Mouse (Mus musculus): ENCODE results near the gene Sdc4.

Gene Sdc4

DNA sequence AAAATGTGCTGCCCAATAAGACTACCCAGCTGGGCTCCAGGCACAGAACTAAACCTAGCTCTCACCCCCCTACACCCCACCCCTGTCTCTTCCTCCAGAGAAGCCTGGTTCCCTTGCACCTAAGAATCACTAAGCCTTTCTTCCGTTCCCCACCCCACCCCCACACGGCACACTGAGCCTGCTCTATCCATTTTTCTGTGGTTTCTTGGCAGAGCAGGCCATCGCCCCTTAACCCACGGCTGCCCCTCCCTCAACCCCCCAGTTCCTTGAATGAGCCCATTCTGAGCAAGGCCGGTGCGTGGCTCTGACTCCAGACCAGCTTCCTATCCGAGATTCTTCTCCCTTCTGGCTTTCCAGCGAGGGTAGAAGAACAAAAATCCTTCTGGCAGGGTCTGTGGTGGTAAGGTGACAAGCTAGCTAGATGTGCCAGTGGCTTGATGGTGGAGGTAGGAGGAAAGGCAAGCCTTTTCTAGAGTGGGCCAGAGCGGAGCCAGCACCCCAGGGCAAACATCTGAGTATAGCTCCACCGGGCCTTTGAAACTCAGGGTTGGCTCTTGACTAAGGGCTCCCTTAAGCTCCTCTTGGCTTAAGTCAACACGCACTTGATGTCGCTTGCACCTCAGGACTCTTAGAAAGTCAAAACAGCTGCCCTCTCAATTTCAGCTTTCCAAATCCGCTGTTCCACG, 40.1 kb downstream of the Sdc4 start:
- DNase-seq (ENCODE audit: low spot score in 2 of 2), result peak; percentile 71 to 80

DNA sequence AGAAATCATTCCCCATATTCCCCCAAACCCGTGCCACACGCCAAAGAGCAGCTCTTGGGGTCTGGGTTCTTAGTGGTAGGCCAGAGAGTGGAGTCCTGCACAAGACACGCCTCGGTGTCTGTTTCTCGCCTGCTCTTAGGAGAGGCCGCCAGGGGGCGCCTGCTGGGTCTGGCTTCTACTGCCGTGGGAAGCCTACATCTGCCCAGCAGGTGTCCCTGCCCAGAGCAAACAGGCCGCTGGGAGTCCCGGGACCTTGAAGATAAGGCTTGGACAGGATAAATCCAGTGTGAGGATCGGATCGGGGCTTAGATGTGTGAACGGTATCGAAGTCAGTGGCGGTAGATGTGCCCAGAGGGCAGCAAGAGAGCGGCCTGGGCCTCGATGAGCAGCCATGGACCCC, 40.8 kb downstream of the Sdc4 start, which contains the start of gene Rbpjl:
Gene Rbpjl, plus strand, starts transcription at position 236 of the 400 bp plus-strand sequence.
- peak; percentile 69 to 81 for DNase-seq (ENCODE audit: low spot score in 2 of 2)

DNA sequence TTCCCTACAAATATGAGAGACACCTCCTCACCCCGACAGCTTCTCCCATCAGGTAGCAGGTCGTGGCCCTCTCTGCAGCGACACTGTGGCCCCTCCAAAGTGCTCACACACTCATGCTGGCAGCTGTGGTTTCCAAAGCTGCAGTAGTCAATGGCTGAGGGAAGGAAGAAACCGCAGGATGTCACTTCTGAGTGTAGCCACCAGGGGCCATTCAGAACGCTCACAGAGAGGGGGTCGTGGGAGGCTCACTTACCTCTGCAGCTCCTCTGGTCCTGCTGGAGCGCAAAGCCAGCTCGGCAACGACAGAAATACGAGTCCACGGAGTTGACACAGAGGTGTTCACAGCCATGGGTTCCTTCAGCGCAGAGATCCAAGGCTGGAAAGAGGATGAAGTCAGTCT, 46.8 kb downstream of the Sdc4 start:
- no peak for DNase-seq (ENCODE audit: low spot score in 2 of 2)

DNA sequence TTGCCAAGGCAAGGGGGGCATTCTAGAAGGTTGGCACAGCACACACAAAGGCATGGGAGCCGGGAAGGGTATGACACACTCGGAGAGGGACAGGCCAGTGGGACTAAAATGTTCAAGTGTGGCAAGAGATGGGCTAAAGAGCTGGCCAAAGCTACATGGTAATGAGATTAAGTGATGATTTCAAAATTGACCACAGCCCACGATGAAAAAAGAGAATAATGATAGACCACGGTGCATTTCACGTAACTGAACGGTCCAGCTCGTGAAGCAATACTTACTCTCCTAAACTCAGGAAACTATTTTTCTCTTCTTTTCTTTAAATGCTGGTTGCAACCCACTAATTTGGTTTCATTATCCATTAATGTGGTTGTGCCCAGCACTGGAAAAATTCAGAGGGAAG, 47.6 kb downstream of the Sdc4 start:
- DNase-seq (ENCODE audit: low spot score in 2 of 2), result no peak

DNA sequence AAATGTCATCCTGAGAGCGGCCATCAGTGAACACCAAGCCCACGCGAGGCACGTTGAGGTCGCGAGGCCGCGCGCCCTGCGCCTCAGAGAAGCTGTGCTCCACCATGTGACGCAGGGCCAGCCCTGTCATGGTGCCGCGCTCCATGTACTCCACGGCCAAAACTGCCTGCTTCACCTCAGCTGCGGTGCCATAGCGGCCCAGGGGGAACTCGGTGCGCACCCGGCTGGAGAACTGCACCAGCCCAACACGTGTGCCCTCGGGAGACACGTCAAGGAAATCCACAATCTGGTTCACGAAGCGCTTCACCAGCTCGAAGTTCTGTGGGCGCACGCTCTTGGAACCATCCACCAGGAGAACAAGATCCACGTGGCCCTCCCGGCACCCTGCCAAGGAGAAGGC, 50.6 kb downstream of the Sdc4 start:
- DNase-seq (ENCODE audit: low spot score in 2 of 2), result no peak

DNA sequence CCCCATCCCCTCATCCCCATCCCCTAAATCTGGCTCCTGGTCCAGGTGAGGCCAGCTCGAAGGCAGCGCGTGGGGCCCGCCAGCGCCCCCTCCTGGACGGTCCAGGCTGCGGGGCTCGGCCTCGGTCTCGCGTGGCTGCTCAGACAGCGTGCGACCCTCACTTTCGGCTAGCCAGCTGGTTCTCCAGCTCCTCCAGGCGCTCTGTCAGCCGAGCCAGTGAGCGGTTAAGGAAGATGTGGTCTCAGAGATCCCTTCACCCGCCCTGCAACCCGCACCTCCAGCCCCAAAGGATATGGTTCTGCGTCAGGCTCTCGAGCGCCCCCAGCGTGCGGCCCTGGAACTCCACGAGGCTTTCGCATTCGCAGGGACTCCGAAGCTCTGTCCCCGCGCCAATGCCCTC, 54.2 kb downstream of the Sdc4 start:
- peak; percentile 87 to 92 for DNase-seq (ENCODE audit: low spot score in 2 of 2)

DNA sequence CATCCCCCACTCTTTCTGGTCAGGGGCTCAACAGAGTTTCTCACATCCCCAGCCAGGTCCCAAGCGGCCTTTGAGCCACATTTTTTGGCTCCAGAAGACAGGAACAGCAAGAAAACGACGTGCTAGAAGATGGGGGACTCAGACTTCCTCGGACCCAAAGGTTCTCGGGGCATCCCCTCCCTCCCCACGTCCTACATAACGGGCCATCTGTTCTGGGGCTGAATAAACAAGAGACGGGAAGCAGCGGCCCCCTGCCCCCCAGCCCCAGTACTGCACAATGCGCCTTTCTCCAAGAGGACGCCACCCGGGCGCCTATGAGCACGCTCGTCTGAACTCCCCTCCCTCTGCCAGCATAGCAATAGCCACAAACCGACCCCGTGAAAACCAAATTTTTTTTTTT, 54.7 kb downstream of the Sdc4 start, which contains the start of gene Slpi:
Gene Slpi, minus strand, starts transcription at position 76 of the 400 bp plus-strand sequence.
- DNase-seq (ENCODE audit: low spot score in 2 of 2), result peak; percentile 75

DNA sequence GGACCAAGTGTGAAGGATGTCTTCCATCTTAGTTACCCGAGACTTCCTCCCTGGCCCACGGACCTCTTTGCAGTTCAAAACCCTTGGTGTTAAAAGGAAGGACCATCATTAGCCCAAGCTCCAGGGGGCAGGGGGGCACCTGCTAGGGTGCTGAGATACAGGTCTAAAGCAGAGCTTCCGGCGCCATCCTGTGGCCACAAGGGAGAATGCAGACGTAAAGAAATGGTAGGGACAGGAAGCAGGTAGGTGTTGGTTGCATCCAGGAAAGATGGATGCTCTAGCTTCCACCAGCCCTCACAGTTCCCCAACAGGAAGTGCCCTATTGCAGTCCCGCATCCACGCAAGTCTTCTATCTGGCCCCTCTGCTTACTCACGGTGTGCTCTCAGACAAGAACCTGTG, 56.7 kb downstream of the Sdc4 start:
- peak; percentile 67 to 71 for DNase-seq (ENCODE audit: low spot score in 2 of 2)

DNA sequence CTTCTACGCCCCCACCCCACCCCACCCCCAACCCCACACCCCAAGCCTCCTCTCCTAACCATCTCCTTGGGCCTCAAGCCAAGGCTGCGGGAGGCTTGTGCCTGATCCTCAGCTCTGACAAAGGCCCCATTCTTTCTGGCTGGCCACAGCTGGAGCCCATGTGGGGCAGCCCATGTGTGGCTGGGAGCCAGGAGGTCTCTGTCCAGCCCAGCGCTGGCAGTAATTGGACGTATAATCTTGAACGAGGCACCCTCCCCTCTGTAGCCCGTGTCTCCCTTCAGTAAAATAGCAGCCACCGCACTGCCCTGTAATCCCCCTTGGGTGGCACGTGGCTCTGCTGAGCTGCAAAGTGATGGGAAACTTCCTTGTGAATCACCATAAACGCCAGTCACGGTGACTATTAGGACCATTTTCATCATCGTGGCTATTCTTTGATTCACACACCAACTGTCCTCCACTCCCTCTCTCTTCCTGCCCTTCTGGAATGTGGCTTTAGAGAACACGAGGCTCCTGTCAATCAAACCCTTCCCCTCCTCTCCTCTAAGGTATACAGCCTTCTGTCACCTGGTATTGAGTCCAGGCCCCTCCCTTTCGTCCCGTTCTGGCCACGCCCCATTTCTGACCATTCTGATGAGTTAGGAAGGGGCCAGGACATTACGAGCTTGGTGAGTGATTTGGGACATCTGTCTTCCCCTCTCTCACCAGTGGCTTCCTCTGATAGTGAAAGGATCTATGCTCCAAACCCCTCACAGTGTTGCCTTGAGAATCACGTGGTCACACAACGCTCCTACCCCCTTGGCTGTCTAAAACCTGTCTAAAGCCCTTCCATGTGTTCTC, 57.5 kb downstream of the Sdc4 start:
- peak; percentile 78 to 79 for DNase-seq (ENCODE audit: low spot score in 2 of 2)

DNA sequence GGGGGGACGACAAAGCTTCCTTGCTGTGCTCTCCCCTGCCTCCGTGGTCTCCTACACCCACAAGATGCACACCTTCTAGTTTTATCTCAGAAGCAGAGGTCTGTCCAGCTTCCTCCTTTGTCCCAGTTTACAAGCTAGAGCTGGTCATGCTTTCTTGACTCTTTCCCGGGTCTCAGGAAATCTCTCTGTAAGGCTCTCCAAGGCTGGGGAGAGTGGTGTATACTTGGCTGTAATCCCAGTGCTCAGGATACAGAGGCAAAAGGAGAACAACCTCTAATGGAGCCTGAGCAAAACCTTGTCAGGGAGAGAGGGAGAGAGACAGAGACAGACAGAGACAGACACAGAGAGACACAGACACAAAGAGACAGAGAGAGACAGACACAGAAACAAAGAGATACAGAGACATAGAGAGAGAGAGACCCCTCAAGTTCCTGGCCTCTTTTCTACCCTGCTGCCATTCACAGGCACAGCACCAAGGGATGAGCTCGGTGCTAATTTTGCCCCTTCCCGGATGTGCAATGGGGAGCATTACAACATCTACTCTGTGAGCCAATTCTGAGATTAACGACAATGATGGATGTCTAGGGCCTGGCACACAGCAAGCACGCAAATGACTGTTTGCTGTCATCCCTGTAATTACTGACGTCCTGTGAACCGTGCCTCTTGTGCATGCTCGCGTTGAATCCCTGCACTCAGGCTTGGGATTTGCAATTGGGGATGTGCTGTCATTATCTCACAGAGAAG, 59.9 kb downstream of the Sdc4 start:
- DNase-seq (ENCODE audit: low spot score in 2 of 2), result no peak

DNA sequence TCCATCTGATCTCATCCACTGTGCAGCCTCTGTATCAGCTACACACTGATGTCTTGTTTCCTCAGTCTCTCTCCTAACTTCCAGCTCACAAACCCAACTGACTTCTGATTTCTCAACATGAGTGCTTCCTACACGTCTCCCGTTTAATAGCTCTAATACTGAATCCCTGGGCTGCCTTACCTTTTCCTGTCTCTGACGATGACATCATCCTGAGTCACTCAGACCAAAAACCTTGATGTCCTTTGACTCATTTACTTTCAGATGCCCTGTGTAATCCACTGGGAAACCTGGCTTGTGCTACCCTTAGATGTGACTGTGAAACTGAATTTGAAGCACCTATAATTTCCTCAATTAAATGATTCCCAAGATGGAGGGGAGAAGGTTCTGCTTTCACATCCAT, 60.7 kb downstream of the Sdc4 start:
- no peak for DNase-seq (ENCODE audit: low spot score in 2 of 2)

DNA sequence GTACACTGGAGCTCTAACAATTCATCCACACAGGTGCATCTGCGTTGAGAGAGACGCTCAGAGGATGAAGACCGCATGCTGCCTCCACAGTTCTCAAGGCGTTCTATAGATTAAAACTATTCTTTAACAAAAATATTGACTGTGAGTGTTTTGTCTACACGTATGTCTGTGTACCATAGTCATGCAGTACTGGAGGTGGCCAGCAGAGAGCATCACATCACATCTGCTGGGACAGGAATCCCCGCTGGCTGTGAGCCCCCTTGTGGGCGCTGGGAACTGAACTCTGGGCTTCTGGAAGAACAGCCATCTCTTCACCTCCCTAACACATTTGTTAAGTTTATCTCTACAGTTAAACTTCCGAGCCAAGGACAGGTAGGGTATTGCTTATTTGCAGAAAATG, 62.0 kb downstream of the Sdc4 start:
- DNase-seq (ENCODE audit: low spot score in 2 of 2), result no peak

DNA sequence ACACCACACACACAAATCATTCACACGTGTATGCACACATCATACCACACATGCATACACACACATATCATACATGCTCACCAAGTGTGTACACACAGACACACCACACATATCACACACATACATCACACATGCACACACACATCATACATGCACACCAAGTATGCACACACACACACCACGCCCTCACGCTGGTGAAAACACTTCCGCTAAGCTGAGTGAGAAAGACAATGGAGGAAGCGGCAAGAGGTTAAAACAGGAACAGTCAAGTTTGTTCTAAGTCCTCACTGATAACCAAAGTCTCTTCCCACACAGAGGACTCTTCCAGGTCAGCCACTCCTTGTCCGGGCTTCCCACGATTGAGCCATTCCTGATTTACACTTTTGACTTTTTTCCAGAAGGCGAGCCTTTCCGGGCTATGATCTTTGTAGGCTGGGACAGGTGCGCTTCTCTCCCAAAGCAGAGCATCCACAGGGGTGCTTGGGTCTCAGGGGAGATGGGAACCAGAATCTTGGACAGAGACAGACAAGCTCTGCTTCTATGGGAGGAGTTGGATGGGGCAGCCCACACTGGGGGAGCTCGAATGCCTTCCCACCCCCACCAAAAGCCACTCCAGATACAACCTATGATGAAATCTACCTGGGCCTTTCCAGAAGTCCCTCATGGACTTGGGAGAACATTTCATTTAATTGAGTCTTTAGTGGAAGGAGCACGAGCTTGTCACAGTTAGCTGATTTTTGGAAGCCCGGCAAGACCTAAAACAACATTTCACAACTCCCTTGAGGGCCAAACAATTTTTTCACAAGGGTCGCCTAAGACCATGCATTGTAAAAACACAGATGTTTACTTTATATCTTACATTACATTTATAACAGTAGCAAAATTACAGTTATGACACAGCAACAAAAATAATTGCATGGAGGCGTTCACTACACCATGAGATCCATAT, 65.9 kb downstream of the Sdc4 start:
- no peak for DNase-seq (ENCODE audit: low spot score in 2 of 2)
